In the genomic region with DNA sequence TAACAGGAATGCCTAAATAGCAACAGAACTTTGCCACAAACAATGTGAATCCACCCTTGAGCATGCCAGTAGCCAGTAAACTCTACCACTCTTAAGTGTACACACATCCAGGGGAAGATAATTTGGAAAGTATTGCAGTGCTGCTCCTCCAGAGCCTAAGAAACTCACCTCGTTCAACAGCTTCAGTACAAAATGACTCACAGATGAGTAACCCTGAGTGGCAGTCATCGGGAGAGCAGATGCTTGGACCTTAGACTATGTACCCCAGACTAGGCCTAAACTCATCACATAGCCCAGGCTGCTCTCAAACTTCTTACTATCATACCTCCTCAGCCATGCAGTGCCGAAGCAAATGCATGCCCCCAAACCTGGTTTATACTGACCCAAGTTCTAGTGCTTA, we compare ENCODE assay signal across 14 mouse cellular contexts.
"Had no signal": no experiment of that assay in that cellular context is flagged by ENCODE, and none has a peak within 500 bp of the region (broad histone marks: within the 10 kb centered on the region; RNA-seq: fewer than 3 reads in every experiment).

No protein-coding gene starts in this region.

- DNase-seq: lung, adult 2 months; lung, postnatal 14 days; lung, postnatal 36 days; right cerebral cortex, postnatal 14 days; thymus, adult 2 months; thymus, postnatal 25 days had no signal

- H3K9me3 ChIP-seq: lung, embryonic 15.5 days; megakaryocyte, embryonic 14.5 days; midbrain, embryonic 13.5 days; midbrain, embryonic 15.5 days; neural tube, embryonic 12.5 days; stomach, embryonic 15.5 days had no signal

- H3K27me3 ChIP-seq: lung, embryonic 15.5 days; megakaryocyte, embryonic 14.5 days; midbrain, embryonic 13.5 days; midbrain, embryonic 15.5 days; neural tube, embryonic 12.5 days; stomach, embryonic 15.5 days had no signal

- H3K36me3 ChIP-seq: lung, embryonic 15.5 days; midbrain, embryonic 13.5 days; midbrain, embryonic 15.5 days; neural tube, embryonic 12.5 days; stomach, embryonic 15.5 days had no signal

- H3K4me1 ChIP-seq: lung, embryonic 15.5 days; megakaryocyte, embryonic 14.5 days; midbrain, embryonic 13.5 days; midbrain, embryonic 15.5 days; neural tube, embryonic 12.5 days; stomach, embryonic 15.5 days had no signal

- H3K4me3 ChIP-seq: lung, embryonic 15.5 days; megakaryocyte, embryonic 14.5 days; midbrain, embryonic 13.5 days; midbrain, embryonic 15.5 days; neural tube, embryonic 12.5 days; stomach, embryonic 15.5 days had no signal

- H3K27ac ChIP-seq: lung, embryonic 15.5 days; macrophage; midbrain, embryonic 13.5 days; midbrain, embryonic 15.5 days; neural tube, embryonic 12.5 days; stomach, embryonic 15.5 days; stomach, postnatal 0 days had no signal
